Mouse (Mus musculus) heart, embryonic 13.5 days (tissue): ENCODE results near the gene Gm49333. TPM values are rescaled to one million over a fixed set of nuclear protein-coding genes. Genes with fewer than 3 reads are reported as not detected.
"Not testable (repeated sequence)": the region's sequence is repeated elsewhere in the genome, so short reads cannot be mapped to it uniquely, and the experiment has no call there.

Experiments used
- ATAC-seq: fragments of 200-750 bp; cut with Nextera tagmentation; 2 replicates; pipeline ENCODE4 v1.8.0; 2017; ENCODE audit warnings: moderate TSS enrichment; ENCODE audit not compliant: insufficient number of reproducible peaks, low FRiP score, low TSS enrichment; ENCODE audit errors: extremely low read depth
- H3K27ac ChIP-seq: fragments of 300-500 bp; sonication (generic); replicated peaks from 2 replicates; pipeline ENCODE4 v1.5.1; 2015; ENCODE audit warnings: moderate library complexity, mild to moderate bottlenecking, inconsistent platforms
- H3K27me3 ChIP-seq: fragments of 300-500 bp; sonication (generic); replicated peaks from 2 replicates; pipeline ENCODE4 v1.6.1; 2015; ENCODE audit warnings: mild to moderate bottlenecking, inconsistent platforms
- H3K36me3 ChIP-seq: fragments of 300-500 bp; sonication (generic); 2 replicates; pipeline ENCODE4 v1.6.1; 2015; ENCODE audit warnings: mild to moderate bottlenecking, inconsistent platforms
- H3K4me1 ChIP-seq: fragments of 300-500 bp; sonication (generic); 2 replicates; pipeline ENCODE4 v1.6.1; 2015; ENCODE audit warnings: inconsistent platforms
- H3K4me2 ChIP-seq: fragments of 300-500 bp; sonication (generic); 2 replicates; pipeline ENCODE4 v1.6.1; 2015; ENCODE audit warnings: inconsistent platforms, mild to moderate bottlenecking, moderate library complexity
- H3K4me3 ChIP-seq: fragments of 300-500 bp; sonication (generic); 2 replicates; pipeline ENCODE4 v1.5.1; 2015; ENCODE audit warnings: moderate library complexity, mild to moderate bottlenecking, inconsistent platforms
- H3K9ac ChIP-seq: fragments of 300-500 bp; sonication (generic); 2 replicates; pipeline ENCODE4 v1.6.1; 2015; ENCODE audit warnings: inconsistent platforms, mild to moderate bottlenecking, moderate library complexity
- H3K9me3 ChIP-seq: fragments of 300-500 bp; sonication (generic); 2 replicates; pipeline ENCODE4 v1.6.1; 2016; ENCODE audit warnings: inconsistent platforms
- WGBS: fragments of 180-500 bp; shearing (Covaris S2); methylation state at CpG from one replicate; pipeline ENCODE4 v1.1.7; 2015; ENCODE audit warnings: mixed read lengths; 5-methylcytosine and 5-hydroxymethylcytosine counted together
- polyA plus RNA-seq: library from polyadenylated mRNA; unstranded; fragments of >200 nt; fragmentation: Nextera tagmentation; extraction: Ambion mirVana; gene quantifications from 2 replicates; pipeline ENCODE4 v1.2.1, GENCODE M21; 2015

Gene Gm49333
- polyA plus RNA-seq, 1 experiment from 2014 or later, result not detected

DNA sequence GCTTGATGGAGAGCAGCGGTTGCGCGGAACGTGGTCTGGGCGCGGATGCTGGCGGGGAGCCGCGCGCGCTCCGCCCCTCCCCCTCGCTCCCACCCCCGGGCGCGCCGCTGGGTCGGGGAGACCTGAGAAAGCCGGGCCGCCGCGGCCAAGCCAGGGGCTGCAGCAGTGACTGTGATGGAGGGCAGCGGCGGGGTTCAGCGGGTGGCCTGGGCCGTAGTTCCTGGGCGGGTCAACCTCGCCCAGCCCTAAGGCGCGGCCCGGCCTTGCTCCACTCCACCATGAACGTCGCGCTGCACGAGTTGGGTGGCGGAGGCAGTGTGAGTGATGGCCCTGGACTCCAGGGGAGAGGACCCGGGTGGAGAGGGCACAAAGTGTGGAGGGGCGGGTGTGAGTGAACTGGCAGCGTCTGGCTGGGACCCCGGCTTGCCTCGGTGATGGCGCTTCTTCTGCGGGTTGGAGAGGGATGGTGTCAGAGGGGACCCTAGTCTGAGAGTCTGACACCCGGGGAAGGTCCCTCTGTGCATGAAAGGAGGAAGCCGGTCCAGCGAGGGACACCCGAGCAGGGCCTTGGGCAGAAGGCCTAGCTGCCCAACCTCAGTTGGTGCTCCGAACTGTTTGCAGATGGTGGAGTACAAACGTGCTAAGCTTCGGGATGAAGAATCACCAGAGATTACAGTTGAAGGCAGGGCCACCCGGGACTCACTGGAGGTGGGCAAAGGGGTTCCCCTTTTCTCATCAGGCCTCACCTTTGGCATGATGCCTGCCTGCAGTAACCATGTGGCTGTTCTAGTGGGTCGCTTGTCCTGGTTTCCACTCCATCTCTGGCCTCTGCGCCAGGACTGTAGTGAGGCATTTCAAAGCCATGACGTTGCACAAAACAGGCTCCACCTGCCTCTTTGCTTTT, 18.6 kb downstream of the Gm49333 start, which contains the start of gene Ece2:
Gene Ece2, plus strand, starts transcription at position 98 of the 904 bp plus-strand sequence.
- ATAC-seq, result no peak

DNA sequence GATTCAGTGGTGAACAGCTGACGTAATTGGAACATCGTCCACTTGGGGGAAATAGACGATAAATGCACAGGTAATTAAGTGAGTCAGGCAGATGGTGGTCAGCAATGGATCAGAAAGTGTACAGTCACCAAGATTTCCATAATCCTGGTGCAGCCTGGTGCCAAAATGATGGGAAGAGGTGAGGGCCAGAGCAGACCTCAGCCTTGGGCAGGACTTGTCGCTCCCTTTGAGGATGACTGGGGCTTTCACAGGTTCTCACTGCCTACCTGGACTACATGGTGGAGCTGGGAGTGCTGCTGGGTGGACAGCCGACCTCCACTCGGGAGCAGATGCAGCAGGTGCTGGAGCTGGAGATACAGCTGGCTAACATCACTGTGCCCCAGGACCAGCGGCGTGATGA, 26.0 kb downstream of the Gm49333 start:
- WGBS, result 63% methylated on average over 8 of the region's 8 CpGs
- no peak for ATAC-seq
- H3K4me1 ChIP-seq, result no peaks in the 10 kb centered on the region

More for the DNA sequence above, 18.6 kb downstream of the Gm49333 start, which contains the start of gene Ece2:
- peaks cover 12% of the 10 kb centered on the region for H3K4me1 ChIP-seq
- peak within 1 kb of the TSS; percentile 77 for H3K9ac ChIP-seq
- H3K27me3 ChIP-seq, result peaks cover 47% of the 10 kb centered on the region
- WGBS, result 7% methylated on average over 54 of the region's 54 CpGs
- H3K4me3 ChIP-seq, result peak within 1 kb of the TSS; percentile 64
- H3K9me3 ChIP-seq, result no peaks in the 10 kb centered on the region
- no peaks in the 10 kb centered on the region for H3K36me3 ChIP-seq
- H3K4me2 ChIP-seq, result peak within 1 kb of the TSS; percentile 92
- no peak within 1 kb of the TSS for H3K27ac ChIP-seq

GRCm38 (mm10) chr16:20638367-20638766, 27.0 kb downstream of the Gm49333 start:
- H3K4me1 ChIP-seq, result no peaks in the 10 kb centered on the region

More for the DNA sequence above, 26.0 kb downstream of the Gm49333 start:
- Histone ChIP-seq H3K9ac (no peak overlapping the region), H3K4me2 (no peak overlapping the region), H3K4me3 (no peak overlapping the region), H3K36me3 (no peaks in the 10 kb centered on the region), H3K27me3 (0 out of 2 replicates have a peak, but pooled peaks cover 4% of the 10 kb centered on the region), H3K9me3 (no peaks in the 10 kb centered on the region), H3K27ac (no peak overlapping the region)

DNA sequence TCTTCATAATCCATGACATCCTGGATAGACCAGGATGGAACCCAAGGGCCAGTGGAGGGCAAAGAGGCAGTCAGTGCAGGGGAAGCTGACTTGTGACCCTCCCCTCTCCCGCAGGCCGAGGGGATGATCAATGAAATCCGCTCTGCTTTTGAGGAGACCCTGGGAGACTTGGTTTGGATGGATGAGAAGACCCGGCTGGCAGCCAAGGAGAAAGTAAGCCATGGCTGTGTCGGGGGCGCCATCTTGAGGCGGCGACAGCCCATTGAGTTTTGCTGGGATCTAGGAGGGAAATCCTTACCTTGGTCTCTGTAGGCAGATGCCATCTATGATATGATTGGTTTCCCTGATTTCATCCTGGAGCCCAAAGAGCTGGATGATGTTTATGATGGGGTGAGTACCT, 30.8 kb downstream of the Gm49333 start:
- Histone ChIP-seq H3K9ac (no peak overlapping the region), H3K27me3 (peaks cover 4% of the 10 kb centered on the region; the same call in 1 of the 2 replicates), H3K9me3 (no peaks in the 10 kb centered on the region), H3K36me3 (no peaks in the 10 kb centered on the region), H3K4me2 (no peak overlapping the region), H3K27ac (no peak overlapping the region), H3K4me1 (no peaks in the 10 kb centered on the region), H3K4me3 (no peak overlapping the region)
- 1% methylated on average over 8 of the region's 8 CpGs for WGBS
- no peak for ATAC-seq

More at GRCm38 (mm10) chr16:20638367-20638766, 27.0 kb downstream of the Gm49333 start:
- Histone ChIP-seq H3K27me3 (0 out of 2 replicates have a peak, but pooled peaks cover 3% of the 10 kb centered on the region), H3K4me2 (no peak overlapping the region), H3K4me3 (no peak overlapping the region), H3K9me3 (no peaks in the 10 kb centered on the region), H3K36me3 (no peaks in the 10 kb centered on the region), H3K27ac (no peak overlapping the region), H3K9ac (no peak overlapping the region)
- WGBS, result 75% methylated on average over 8 of the region's 8 CpGs
- ATAC-seq, result no peak

GRCm38 (mm10) chr16:20643911-20644310, 32.5 kb downstream of the Gm49333 start:
- no peak overlapping the region for H3K9ac ChIP-seq

DNA sequence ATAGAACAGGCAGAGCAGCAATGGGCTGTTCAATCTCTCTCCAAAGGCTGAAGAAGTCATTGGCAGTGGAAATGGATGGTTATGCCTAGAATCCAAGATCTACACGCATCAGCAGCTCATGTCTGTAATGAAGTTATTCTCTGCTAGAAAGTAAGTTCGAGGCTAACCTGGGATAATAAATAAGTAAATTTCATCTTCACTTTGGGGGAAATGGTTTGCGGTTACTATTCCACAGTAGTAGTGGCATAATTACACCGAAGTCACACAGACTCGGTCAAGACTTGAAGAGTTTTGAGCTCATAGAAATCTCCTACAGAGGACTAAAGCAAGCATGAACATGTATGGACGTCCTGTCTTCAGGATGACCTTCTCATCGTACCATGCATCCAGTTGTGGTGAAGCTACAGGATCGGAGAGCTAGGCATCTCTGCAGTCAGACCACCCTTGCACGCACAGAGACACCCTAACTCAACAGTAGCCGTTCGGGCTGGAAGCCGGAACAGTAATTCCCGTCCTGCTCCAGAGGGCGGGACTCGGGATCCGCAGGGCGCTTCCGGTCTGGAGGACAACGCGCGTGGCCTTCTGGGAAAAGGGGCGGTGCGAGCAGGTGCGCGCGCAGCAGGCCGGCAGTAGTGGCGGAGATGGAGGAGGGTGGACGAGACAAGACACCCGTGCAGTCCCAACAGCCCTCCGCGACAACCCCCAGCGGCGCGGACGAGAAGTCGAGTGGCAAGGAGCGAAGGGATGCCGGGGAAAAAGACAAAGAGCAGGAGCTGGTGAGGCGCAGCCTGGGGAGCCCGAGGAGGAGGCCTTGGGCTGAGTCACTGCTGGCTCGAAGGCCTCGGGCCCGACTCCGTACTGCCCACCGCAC, 39.9 kb downstream of the Gm49333 start, which contains the start of gene Psmd2:
Gene Psmd2, plus strand, starts transcription at position 577 of the 871 bp plus-strand sequence.
- H3K4me1 ChIP-seq, result peaks cover 18% of the 10 kb centered on the region
- H3K9me3 ChIP-seq, result no peaks in the 10 kb centered on the region
- H3K27me3 ChIP-seq, result 0 out of 2 replicates have a peak, but pooled peaks cover 2% of the 10 kb centered on the region
- H3K9ac ChIP-seq, result peak within 1 kb of the TSS; percentile 95
- peak within 1 kb of the TSS; percentile 82 for H3K27ac ChIP-seq
- H3K4me2 ChIP-seq, result peak within 1 kb of the TSS; percentile 97
- peak within 1 kb of the TSS; percentile 80 for H3K4me3 ChIP-seq
- ATAC-seq, result peak; percentile 93
- peaks cover 36% of the 10 kb centered on the region for H3K36me3 ChIP-seq
- 2% methylated on average over 46 of the region's 46 CpGs for WGBS

More at GRCm38 (mm10) chr16:20643911-20644310, 32.5 kb downstream of the Gm49333 start:
- H3K27me3 ChIP-seq, result peaks cover 4% of the 10 kb centered on the region; the same call in 1 of the 2 replicates
- no peak for ATAC-seq
- no peak overlapping the region for H3K27ac ChIP-seq
- H3K4me3 ChIP-seq, result no peak overlapping the region
- no peak overlapping the region for H3K4me2 ChIP-seq
- no peaks in the 10 kb centered on the region for H3K4me1 ChIP-seq
- no peaks in the 10 kb centered on the region for H3K9me3 ChIP-seq
- H3K36me3 ChIP-seq, result no peaks in the 10 kb centered on the region
- WGBS, result 67% methylated on average over 7 of the region's 7 CpGs

DNA sequence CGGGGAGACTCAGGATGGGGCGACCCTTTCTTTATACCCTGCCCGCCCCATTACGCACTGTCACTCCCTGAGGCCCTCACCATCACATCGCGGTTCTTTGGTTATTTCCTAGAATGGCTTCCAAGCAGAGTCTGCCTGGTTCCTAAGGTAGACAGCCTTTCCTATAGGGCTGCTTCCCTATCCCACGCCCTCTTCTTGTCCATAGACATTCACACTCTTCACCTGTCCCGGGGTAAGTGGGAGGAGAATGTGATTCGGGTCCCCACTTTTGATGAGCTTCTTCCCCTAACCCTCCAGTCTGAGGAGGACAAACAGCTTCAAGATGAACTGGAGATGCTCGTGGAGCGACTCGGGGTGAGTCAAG, 40.5 kb downstream of the Gm49333 start:
- Histone ChIP-seq H3K36me3 (peaks cover 43% of the 10 kb centered on the region), H3K27ac (peak overlapping the region; percentile 82), H3K4me3 (peak overlapping the region; percentile 80), H3K4me2 (peak overlapping the region; percentile 97), H3K4me1 (peaks cover 18% of the 10 kb centered on the region), H3K9me3 (no peaks in the 10 kb centered on the region), H3K27me3 (no peaks in the 10 kb centered on the region), H3K9ac (peak overlapping the region; percentile 95)
- ATAC-seq, result no peak
- 10% methylated on average over 11 of the region's 12 CpGs for whole genome bisulfite sequencing

- H3K4me2 ChIP-seq, result peak overlapping the region; percentile 97; the same call in 1 of the 2 replicates
- no peaks in the 10 kb centered on the region for H3K27me3 ChIP-seq
- H3K9ac ChIP-seq, result no peak overlapping the region
- H3K4me1 ChIP-seq, result peaks cover 18% of the 10 kb centered on the region
- no peaks in the 10 kb centered on the region for H3K9me3 ChIP-seq
- H3K27ac ChIP-seq, result no peak overlapping the region
- no peak overlapping the region for H3K4me3 ChIP-seq
- no peak for ATAC-seq
- WGBS, result 48% methylated on average over 2 of the region's 2 CpGs
- H3K36me3 ChIP-seq, result peaks cover 57% of the 10 kb centered on the region
Measured at GRCm38 (mm10) chr16:20653315-20653714, 41.9 kb downstream of the Gm49333 start.

DNA sequence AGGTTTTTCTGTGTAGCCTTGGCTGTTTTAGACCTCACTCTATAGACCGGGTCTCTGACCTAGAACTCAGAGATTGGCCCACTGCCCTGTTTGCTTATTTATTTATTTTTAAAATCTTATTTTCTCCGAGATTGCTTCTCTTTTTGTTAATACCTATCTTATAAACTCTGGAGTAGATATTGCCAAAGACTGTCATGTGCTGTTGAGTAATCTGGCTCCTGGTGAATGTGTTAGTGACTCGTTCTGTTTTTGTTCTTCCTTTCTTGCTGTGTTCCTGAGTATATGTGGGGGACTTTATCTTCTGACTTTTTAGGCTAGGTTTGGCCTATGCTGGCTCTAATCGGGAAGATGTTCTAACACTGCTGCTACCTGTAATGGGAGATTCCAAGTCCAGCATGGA, 46.3 kb downstream of the Gm49333 start:
- H3K9me3 ChIP-seq, result no peaks in the 10 kb centered on the region
- H3K9ac ChIP-seq, result no peak overlapping the region
- WGBS, result 84% methylated on average over 4 of the region's 4 CpGs
- no peaks in the 10 kb centered on the region for H3K27me3 ChIP-seq
- H3K27ac ChIP-seq, result no peak overlapping the region
- peaks cover 98% of the 10 kb centered on the region for H3K36me3 ChIP-seq
- H3K4me1 ChIP-seq, result peaks cover 8% of the 10 kb centered on the region
- no peak overlapping the region for H3K4me2 ChIP-seq
- ATAC-seq, result no peak
- H3K4me3 ChIP-seq, result no peak overlapping the region

GRCm38 (mm10) chr16:20668013-20668412, 56.6 kb downstream of the Gm49333 start, which contains the start of gene Eif4g1:
Gene Eif4g1, plus strand, starts transcription at chr16:20668313.
- H3K4me3 ChIP-seq, H3K27ac ChIP-seq, ATAC-seq, H3K9ac ChIP-seq, H3K4me1 ChIP-seq, H3K9me3 ChIP-seq, H3K27me3 ChIP-seq, H3K4me2 ChIP-seq: not testable (repeated sequence)
- H3K36me3 ChIP-seq, result peaks cover 23% of the 10 kb centered on the region
- WGBS, result 82% methylated on average over 5 of the region's 6 CpGs

DNA sequence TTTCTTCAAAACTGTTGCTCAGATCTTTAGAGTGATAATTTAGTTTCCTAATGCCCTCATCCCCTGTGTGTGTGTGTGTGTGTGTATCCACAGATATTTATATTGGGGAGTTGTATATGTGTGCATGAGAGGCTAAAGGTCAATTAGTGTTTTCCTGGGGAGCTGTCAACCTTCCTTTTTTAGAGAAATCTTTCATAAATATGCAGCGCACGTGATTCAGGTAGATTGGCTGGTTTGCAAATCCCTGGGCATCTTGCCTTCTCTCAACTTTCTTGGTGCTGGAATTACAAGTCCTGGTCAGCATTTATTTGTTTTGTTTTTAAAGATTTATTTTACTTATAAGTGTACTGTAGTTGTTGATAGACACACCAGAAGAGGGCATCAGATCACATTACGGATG, 58.9 kb downstream of the Gm49333 start:
- WGBS, result 88% methylated on average over 3 of the region's 3 CpGs
- no peak for ATAC-seq
- H3K36me3 ChIP-seq, result peaks cover 13% of the 10 kb centered on the region
- no peaks in the 10 kb centered on the region for H3K27me3 ChIP-seq
- H3K4me1 ChIP-seq, result peaks cover 23% of the 10 kb centered on the region
- no peak overlapping the region for H3K27ac ChIP-seq
- no peak overlapping the region for H3K4me3 ChIP-seq
- no peak overlapping the region for H3K9ac ChIP-seq
- no peak overlapping the region for H3K4me2 ChIP-seq
- H3K9me3 ChIP-seq, result no peaks in the 10 kb centered on the region
